8 mouse cellular contexts compared by ENCODE assay signal in the genomic region with DNA sequence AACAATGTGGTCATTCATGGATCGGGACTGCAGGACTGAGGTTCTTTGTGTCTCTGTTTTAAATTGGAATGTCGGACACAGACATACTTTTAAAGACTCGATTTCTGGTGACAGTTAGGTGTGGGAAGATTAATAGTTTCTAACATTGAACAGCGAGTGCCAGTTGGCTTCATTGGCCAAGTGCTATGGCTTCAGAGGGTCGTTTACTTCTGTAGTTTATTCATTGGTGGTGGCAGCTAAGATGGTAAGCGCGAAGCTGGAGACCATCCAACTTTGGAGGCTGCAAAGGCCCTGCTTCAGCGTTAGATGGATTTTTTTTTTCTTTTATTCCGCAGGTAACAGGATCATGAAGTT. TPM values are rescaled to one million over a fixed set of nuclear protein-coding genes. Genes with fewer than 3 reads are reported as not detected.
A peak's percentile ranks its signal among the peaks of the same experiment; 100 is the strongest.
DNase-seq lines count a peak whose midpoint lies in the region; ATAC-seq and TF ChIP-seq lines count a peak whose summit lies in the region.

No protein-coding gene starts in this region.

- H3K36me3 ChIP-seq in G1E (replicated peaks) = peaks cover 10% of the 10 kb centered on the region
- H3K36me3 ChIP-seq in embryonic facial prominence, embryonic 11.5 days (replicated peaks; ENCODE audit: control insufficient read depth, insufficient read depth, low read depth, low read length) = no peaks in the 10 kb centered on the region
- 0 out of 2 replicates have a peak, but pooled peaks cover 5% of the 10 kb centered on the region for H3K36me3 ChIP-seq in intestine, postnatal 0 days (ENCODE audit: control insufficient read depth, insufficient read depth)
- H3K36me3 ChIP-seq in midbrain, embryonic 15.5 days (replicated peaks) = no peaks in the 10 kb centered on the region

- WGBS in embryonic facial prominence, embryonic 11.5 days = 6% methylated on average over 9 of the region's 9 CpGs
- 1% methylated on average over 9 of the region's 9 CpGs for WGBS in intestine, postnatal 0 days
- 3% methylated on average over 9 of the region's 9 CpGs for WGBS in midbrain, embryonic 15.5 days

- TF ChIP-seq CTCF in G1E (IDR thresholded peaks at IDR 0.05; ENCODE audit: low read depth, low read length) = no peak
- TF ChIP-seq CTCF in intestine, postnatal 0 days (IDR thresholded peaks at IDR 0.05; ENCODE audit: low read depth) = no peak

- H3K27ac ChIP-seq in embryonic facial prominence, embryonic 11.5 days (replicated peaks; ENCODE audit: low read depth, low read length) = peak overlapping the region; percentile 89
- peak overlapping the region; percentile 87 for H3K27ac ChIP-seq in intestine, postnatal 0 days (ENCODE audit: low read depth, low read length)
- H3K27ac ChIP-seq in midbrain, embryonic 15.5 days = peak overlapping the region; percentile 95

- peaks cover 38% of the 10 kb centered on the region for H3K4me1 ChIP-seq in G1E (ENCODE audit: insufficient read depth, low read depth, low read length)
- H3K4me1 ChIP-seq in embryonic facial prominence, embryonic 11.5 days (ENCODE audit: control insufficient read depth, insufficient read depth, low read length) = no peaks in the 10 kb centered on the region
- H3K4me1 ChIP-seq in intestine, postnatal 0 days (replicated peaks; ENCODE audit: control insufficient read depth, insufficient read depth, low read length) = peaks cover 16% of the 10 kb centered on the region
- H3K4me1 ChIP-seq in midbrain, embryonic 15.5 days = peaks cover 18% of the 10 kb centered on the region

- H3K9me3 ChIP-seq in G1E (replicated peaks) = no peaks in the 10 kb centered on the region
- no peaks in the 10 kb centered on the region for H3K9me3 ChIP-seq in embryonic facial prominence, embryonic 11.5 days (replicated peaks; ENCODE audit: control insufficient read depth, low read length)
- H3K9me3 ChIP-seq in intestine, postnatal 0 days (ENCODE audit: control insufficient read depth) = no peaks in the 10 kb centered on the region
- H3K9me3 ChIP-seq in midbrain, embryonic 15.5 days = no peaks in the 10 kb centered on the region

- peak; percentile 46 for DNase-seq in kidney, adult 9 months
- DNase-seq in kidney, adult 18-20 months = no peak
- DNase-seq in G1E (ENCODE audit: low spot score) = no peak
- no peak for DNase-seq in embryonic facial prominence, embryonic 11.5 days (ENCODE audit: low spot score)
- no peak for DNase-seq in spleen, adult 18-20 months

- no peak for ATAC-seq in G1E (ENCODE audit: extremely low read depth, insufficient number of reproducible peaks, low FRiP score, poor library complexity, severe bottlenecking)
- ATAC-seq in embryonic facial prominence, embryonic 11.5 days (replicated peaks; ENCODE audit: insufficient number of reproducible peaks, low FRiP score, low TSS enrichment, low read depth) = no peak
- ATAC-seq in intestine, postnatal 0 days = no peak
- ATAC-seq in midbrain, embryonic 15.5 days (replicated peaks) = 0 out of 2 replicates have a peak, but pooled peaks have one; percentile 0
- no peak for ATAC-seq in monocyte, adult 5-6 weeks (replicated peaks; ENCODE audit: insufficient number of reproducible peaks, low FRiP score, low TSS enrichment, poor library complexity, severe bottlenecking)

- peak overlapping the region; percentile 89 for H3K9ac ChIP-seq in embryonic facial prominence, embryonic 11.5 days (replicated peaks; ENCODE audit: low read length)
- peak overlapping the region; percentile 74 for H3K9ac ChIP-seq in intestine, postnatal 0 days (ENCODE audit: low read depth, low read length)
- peak overlapping the region; percentile 87 for H3K9ac ChIP-seq in midbrain, embryonic 15.5 days

- peak overlapping the region; percentile 52 for H3K4me2 ChIP-seq in embryonic facial prominence, embryonic 11.5 days (ENCODE audit: low read depth, low read length)
- H3K4me2 ChIP-seq in intestine, postnatal 0 days (replicated peaks; ENCODE audit: low read depth) = peak overlapping the region; percentile 67
- H3K4me2 ChIP-seq in midbrain, embryonic 15.5 days = peak overlapping the region; percentile 62

- H3K27me3 ChIP-seq in G1E (ENCODE audit: insufficient read depth, low read length) = no peaks in the 10 kb centered on the region
- no peaks in the 10 kb centered on the region for H3K27me3 ChIP-seq in embryonic facial prominence, embryonic 11.5 days (ENCODE audit: control insufficient read depth, insufficient read depth, low read length)
- no peaks in the 10 kb centered on the region for H3K27me3 ChIP-seq in intestine, postnatal 0 days (replicated peaks; ENCODE audit: control insufficient read depth, insufficient read depth, low read length)
- H3K27me3 ChIP-seq in midbrain, embryonic 15.5 days (replicated peaks) = no peaks in the 10 kb centered on the region

- H3K4me3 ChIP-seq in G1E (ENCODE audit: low read depth, low read length) = peak overlapping the region; percentile 85
- peak overlapping the region; percentile 78 for H3K4me3 ChIP-seq in embryonic facial prominence, embryonic 11.5 days (ENCODE audit: low read depth, low read length)
- H3K4me3 ChIP-seq in intestine, postnatal 0 days (ENCODE audit: low read depth, low read length) = peak overlapping the region; percentile 62
- peak overlapping the region; percentile 93 for H3K4me3 ChIP-seq in midbrain, embryonic 15.5 days

RNA-seq across cellular contexts. Expression of a gene that starts 0.7 kb away (rescaled TPM):
- total RNA-seq in G1E (2014; fragmentation: Nextera tagmentation) = 26.4 and 28.2 TPM in 2 replicates
- 47.7 and 51.7 TPM in 2 replicates for total RNA-seq in G1E (2017)
- 16.7 and 33.4 TPM in 2 replicates for polyA plus RNA-seq in G1E (2012)
- 104 and 109 TPM in 2 replicates for polyA plus RNA-seq in embryonic facial prominence, embryonic 11.5 days (2014; fragmentation: Nextera tagmentation; extraction: Ambion mirVana)
- polyA plus RNA-seq in intestine, postnatal 0 days (2015; fragmentation: Nextera tagmentation; extraction: Ambion mirVana) = 150 and 168 TPM in 2 replicates
- polyA plus RNA-seq in midbrain, embryonic 15.5 days (2015; fragmentation: Nextera tagmentation; extraction: Ambion mirVana) = 117 and 124 TPM in 2 replicates
- total RNA-seq in monocyte, adult 5-6 weeks (2017) = 23.3 to 35.2 TPM (median 29.7 TPM) in 3 replicates
